Mouse (Mus musculus) megakaryocyte, adult 5-6 weeks (primary cell): ENCODE measurements around the gene Galnt4. TPM values are rescaled to one million over a fixed set of nuclear protein-coding genes. Genes with fewer than 3 reads are reported as not detected.

Experiments used
- ATAC-seq: 2 replicates; pipeline ENCODE4 v1.8.0; 2016; ENCODE audit warnings: mild to moderate bottlenecking, inconsistent platforms; ENCODE audit not compliant: poor library complexity, severe bottlenecking
- total RNA-seq, 2 experiments: library from RNA; stranded (forward) in 1 of 2; stranded (reverse) in 1 of 2; fragments of 153-499, 151-499 nt in 1 of 2; fragments of 221-1000, 200-1000 nt in 1 of 2; gene quantifications; 2 replicates each; pipeline versions ENCODE4 v1.2.3 to v1.2.4; 2015 to 2017

Galnt4 gene
- total RNA-seq (2015) (8.5 and 9.9 TPM in 2 replicates), total RNA-seq (2017) (9.2 and 12.6 TPM in 2 replicates)

DNA sequence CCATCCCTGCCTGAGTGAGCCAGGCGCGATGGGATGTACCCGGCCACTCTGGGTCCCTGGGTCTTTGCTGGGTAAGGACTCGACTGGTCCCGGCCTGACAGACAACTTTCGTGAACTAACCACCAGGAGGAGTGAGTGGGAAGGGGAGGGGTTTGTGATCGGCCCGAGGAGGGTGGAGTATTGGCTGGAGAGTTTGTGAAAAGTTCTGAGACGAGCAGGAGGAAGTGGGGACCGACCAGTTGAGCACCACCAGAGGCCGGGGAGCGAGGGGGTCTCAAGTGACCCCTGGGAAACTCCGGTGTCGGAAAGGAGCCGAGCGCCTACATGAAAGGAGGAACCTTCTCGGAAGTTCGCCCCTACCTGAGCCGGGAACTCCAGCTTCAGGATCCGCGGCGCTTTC, at the start of gene Galnt4:
Gene Galnt4 (plus strand): TSS at position 196 of the 400 bp plus-strand sequence.
- ATAC-seq = peak; percentile 84

DNA sequence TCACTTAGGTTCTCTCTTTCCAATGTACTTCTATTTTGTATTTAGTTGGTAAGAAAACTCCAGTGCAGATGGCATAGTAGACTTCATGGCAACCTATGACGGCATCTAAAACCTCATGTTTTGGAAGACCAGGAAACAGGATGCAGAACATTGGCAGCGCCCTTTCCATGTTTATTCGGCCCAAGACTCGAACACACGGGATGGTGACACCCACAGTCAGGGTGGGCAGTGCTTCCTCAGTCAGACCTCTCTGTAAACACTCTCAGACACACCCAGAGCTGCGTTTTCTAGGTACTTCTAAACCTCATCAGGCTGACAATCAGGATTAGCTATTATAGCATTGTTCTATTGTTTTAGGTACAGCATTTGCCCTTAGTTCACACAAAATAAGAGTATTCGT, 47.4 kb upstream of the Galnt4 start:
- ATAC-seq = no peak

DNA sequence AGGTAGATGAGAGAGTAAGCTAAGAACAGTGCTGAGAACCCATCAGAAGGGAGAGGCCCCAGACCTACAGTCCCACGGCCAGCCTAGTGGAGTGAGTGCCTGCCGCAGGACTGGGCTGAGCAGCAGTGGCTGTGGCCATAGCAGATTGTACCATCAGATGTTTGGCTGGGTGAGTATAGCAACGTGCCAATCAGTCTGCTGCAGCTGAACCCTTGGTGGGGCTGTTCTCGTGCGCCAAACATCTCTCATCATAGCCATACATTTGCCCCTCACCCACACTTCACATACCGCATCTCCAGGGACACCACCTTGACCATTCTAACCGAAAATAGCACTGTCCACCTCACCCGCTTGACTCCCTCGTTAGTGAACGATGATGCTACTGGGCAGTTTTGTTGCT, 46.5 kb upstream of the Galnt4 start:
- ATAC-seq = no peak

DNA sequence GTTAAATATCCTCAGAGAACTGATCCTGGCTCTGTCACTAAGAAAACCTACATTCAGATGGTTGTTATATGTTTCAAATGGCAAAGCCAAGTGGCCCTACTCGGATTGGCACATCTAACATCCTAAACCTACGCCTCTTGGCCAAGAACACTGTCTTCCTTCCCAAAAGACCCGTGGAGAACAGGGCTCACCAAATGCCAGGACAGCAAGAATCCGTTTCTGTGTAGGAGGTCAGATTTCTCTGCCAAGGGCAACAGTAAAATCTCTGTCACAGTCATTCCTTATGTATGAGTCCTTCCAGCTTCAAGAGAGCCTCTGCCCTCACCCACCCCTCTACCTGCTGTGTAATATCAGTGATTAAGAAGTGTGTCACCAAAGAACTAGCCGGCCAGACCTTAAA, 45.4 kb upstream of the Galnt4 start:
- no peak for ATAC-seq

DNA sequence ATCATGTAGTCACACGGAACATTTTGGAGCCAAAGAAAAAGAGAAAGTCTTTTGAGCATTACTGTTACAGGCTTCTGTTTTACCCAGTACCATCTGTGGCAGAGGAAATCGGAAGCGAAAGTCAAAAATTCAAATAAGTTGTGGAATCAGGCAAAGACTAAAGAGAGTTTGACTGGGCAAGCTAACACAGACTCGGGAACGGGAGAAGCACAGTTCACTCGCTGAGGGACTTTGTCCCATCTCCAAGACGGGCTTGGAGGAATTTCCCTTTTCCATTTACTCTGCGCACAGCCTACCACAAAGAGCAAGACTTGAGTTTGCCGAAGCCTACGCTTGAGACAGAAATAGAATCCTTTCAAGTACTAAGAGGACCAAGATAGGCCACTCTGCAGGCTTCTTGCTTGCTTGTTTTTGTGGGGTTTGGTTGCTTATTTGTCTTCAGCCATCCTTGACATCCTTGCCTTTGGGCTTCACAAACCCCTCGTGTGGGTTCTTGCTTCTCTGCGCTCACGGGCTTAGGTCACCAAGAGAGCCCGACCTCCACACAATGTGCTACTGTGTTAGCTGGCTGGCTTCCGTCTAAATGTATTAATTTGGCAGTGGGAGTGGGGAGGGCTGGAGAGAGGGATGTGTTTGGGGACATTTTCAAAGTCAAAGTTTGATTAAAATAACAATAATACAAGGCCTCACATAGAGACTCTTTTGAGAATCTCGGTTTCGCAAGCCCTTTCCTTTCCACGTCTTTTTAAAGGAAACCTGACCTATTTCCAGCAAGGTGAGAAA, 31.7 kb upstream of the Galnt4 start:
- ATAC-seq = no peak

DNA sequence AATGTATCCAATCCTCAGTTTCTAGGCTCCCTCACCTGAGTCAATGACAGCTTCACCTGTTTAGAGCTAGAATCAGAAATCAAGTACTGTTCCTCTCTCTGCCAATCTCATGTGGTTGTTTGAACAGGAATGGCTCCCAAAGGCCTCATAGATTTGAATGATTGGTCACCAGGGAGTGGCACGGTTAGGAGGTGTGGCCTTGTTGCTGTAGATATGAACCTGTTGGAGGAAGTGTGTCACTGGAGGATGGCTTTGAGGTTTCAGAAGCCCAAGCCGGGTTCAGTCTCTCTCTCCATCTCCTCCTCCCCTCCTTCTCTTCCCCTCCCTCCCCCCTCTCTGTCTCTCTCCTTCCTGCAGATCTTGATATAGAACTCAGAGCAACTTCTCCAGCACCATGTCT, 29.3 kb upstream of the Galnt4 start:
- no peak for ATAC-seq

DNA sequence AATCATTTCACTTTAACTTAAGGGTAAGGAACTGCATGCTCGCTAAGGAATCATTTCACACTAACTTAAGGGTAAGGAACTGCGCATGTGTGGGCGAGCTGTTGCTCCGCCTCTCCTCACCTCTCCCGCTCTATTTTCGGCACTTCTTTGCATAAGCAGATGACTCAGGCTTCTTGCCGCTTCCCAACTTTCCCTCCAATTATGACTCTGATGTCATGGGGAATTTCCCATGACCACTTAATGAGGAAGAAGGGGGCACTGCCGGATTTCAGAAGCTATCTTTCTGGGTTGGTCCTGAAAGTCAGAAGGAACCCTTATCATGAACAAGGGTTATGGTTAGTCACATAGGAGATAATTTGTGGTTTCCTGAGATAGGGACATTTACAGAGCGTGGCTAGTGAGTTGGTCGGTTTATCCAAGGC, 26.4 kb upstream of the Galnt4 start:
- ATAC-seq = no peak

DNA sequence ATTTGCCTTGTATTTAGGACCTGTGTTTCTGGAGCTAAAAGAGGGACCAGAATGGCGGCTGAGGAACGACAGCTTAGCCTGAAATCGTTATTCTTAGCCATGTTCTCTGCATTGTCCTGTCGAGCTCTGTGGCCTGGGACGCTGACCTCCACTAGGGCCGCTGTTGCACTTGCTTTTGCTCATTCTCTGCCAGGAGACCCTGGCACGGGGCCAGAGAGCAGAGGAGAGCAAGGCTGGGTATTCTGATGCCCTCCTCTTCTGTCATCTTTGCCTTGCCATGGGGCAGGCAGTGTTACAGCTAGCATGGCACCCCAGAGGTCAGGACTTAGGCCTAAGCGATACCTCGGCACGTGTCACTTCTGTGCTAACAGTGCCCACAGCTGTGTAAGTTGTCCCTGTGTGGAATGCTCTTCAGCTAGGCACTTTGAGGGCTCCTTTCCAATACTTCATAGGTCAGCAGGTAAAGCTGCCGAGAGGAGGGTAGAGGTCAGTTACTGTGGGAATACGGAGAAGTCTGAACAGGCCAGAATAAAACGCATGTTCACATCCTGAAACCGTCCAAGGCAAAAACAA, 24.4 kb upstream of the Galnt4 start:
- no peak for ATAC-seq

DNA sequence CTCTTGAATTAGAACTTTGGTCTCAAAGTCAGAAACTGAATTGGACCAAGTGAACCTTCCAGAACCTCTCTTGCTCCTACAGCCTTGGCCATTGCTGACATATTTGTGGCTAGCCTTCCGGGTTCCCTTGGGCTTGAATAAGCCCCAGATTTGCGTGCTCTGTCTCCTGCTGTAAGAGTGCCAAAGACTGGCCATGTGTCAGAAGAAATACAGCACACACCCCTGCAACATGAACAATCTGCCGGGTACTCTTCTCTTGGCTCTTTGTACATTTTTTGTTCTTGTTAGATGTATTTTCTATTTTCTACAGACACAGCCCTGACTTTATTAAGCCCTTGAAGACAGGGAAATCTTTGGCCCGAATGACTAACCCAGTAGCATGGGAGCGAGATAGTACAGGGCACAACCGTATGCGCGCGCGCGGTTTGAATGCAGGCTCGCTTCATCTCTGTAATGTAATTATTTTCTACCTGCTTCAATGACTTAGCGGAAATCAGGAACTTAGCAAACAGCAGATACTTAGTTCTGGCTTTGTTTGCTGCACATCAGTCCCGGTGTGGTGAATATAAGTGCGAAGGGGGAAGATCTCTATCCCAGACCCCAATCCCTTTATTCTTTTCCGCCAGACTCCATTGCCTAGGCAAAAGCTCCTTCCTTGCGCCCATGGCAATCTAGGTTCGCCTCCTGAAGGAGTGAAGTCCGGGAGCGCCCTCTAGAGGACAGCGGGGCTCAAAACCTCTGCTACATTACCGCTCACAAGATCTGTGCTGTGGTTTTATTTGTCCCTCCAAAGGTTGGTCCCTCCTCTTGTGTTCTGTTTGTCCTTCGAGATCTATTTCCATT, 23.3 kb upstream of the Galnt4 start:
- peak; percentile 83 for ATAC-seq

DNA sequence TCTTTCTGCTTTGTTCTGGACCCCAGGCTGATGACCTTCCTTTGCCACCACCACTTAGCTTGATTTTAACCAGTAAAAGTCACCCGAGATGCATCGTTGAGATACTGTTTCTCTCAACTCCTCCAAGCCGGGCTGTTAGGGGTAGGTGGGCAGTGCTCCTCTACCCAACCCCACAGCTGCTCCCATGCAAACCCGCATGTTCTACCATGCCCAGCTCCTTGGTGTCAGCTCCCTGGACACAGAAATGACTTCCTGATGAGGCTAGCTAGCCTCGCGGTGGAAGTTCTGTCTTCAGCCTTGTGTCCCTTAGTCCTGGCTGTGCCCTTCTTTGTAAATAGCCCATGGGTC, 22.7 kb upstream of the Galnt4 start:
- no peak for ATAC-seq

DNA sequence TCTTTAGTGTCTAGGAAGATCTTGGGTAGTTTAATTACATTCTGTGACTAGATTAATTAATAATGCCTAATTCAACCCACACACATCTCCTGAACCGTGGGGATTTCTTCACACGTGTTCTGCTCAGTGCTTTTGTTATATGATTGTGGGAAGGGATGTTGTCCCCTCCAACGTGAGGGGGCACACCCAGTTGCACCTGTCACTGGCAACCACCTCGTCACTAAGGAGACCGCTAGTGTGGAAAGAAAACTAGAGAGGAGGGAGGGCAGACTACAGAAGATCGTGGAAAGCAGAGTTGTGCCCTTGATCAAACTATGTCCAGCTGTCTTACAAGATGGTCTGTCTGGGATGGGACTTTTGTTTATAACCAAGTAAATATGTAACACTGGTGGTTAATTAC, 21.9 kb upstream of the Galnt4 start:
- no peak for ATAC-seq

DNA sequence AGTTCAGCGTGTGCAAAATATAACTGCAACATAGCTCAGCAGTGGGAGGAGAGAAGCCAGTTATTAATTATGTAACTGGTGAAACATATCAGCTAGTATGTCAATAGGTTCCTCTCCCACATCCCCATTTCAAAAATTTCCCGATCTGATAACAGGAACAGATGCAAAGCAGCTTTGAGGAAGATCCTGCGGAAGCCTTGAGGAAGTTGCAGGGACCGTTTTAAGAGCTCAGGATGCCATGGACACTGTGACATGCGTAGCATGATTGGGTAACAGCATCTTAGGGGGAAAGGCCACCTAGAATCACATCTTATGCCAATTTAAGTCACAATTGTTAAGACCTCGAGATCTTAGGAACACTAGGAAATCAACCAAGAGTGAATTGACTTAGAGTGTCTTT, 18.1 kb upstream of the Galnt4 start:
- peak; percentile 72 for ATAC-seq

DNA sequence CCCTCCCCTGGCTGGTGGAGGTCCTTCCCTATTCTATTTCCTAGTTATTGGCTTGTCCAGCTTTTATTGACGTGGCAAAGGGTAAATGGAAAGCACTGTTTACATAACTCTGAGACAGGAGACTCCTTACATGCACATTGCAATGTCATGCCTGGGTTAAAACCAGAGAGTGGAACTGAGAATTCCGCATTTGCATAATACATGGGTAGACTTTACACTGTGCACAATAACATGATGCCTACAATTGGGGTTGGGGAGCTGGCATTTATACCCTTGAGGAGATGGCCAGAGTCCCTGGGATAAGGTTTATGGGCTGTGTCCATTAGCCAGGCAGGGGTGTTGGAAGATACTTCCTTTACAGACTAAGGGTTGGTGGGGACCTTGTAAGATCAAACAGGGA, 14.6 kb upstream of the Galnt4 start:
- no peak for ATAC-seq

DNA sequence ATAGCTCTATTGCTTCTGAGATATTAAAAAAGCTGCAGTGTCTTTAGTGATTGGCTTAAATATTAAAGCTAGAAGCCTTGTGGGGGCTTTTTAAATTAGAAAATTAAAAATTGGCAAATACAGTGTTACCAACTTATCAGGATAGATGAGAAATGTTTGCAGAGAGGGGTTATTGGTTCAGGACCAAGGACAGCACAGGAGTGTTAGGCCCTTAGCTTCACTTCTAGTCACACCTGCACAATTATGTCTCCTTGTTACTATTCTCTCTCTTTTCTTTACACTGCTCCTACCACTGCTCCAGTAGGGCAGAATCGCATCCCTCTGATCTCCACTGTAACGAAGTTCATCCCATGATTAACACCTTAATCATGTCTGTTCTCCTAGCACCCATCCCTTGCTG, 12.8 kb upstream of the Galnt4 start:
- no peak for ATAC-seq

DNA sequence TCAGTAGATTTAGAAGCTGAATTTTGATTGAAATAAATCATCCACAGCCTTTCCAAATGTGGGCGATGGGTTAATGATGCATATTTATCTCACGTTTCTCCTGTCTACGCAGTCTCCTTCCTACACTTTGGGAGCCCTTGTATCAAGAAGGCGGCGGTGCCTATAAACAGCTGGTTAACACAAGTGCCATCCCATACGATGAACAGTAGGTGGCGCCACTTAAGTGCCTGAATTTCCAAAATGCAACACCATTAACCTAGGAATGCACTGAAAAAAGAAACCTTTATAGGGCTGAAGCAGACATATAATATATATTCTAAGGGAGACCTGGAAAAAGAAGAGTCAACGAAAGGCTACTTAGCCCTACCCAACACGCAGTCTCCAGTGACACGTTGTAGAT, 10.6 kb upstream of the Galnt4 start:
- peak; percentile 94 for ATAC-seq

DNA sequence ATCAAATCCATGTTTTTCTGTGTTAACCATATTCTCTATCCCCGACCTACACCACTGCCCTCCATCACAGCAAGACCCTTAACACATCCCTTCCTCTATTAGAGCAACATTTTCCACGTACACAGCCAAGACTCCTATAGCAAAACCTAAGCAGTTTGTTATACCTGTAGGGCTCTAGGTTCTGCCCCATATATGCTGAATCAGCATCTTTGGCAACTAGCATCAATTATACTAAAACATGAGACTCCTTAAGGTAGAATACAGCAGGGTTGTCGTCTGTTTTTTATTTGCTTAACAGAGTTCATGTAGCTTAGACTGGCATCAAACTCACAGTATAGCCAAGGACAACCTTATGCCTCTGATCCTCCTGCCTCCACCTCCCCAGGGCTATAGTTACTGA, 2.4 kb upstream of the Galnt4 start:
- no peak for ATAC-seq

DNA sequence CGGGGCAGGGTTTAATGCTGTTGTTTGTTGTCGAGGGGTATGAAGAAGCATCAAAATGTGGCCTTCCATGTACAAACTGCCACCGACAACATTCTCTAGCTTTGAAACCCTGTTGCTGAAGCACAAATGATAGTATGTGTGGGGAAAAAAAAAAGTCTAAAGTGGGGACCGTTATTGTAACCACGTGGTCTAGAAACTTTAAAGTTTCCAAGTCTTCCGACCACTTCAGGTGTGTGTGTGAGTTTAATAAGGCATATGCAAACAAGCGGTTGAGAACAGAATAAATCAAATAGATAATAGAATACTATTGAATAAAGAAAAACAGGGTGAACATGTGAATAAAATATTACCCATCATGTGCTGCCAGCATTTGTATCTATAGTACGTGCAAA, 1.7 kb upstream of the Galnt4 start:
- ATAC-seq = no peak

DNA sequence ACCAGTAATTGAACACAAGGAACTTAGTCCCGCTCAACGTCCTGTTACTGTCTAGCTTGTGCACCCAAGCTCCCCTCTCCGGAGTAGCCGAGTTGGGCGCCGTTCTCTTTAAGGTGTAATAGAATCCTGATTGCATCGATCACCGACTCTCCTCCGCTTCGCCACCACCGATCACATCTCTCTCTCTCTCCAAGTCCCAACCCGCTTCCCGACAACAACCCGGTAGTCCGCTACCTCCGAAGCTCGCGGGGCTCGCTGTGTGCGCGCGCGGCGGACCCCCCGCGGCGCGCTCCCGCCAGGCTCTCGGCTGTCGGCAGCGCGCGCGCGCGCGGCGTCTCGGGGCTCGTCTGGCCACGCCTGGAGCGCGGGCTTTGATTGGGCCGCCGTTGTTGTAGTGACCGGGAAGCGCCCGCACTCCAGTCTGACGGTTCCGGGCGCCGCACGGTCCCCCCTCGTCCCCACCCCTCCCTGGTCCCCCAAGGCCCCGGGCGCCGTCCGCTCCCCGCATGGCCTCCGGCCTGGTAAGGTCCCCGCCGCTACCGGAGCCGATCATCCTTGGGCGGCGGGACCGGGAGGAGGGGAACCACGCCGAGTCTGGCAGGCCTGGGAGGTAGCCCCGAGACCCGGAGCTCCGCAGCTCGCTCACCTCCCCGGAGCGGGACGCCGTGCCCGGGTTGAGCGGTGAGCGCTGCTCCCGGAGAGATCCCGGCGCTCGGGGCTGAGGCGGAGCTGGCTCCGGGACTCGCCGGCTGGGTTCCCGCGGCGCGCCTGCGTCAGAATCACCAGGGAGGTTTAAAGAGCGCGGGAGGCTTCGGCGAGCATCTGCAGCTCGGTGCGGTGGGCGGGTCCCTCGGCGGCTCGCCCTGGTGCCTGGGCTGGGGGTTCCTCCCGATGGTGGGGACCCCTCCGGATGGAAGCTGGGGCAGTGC, 992 bp upstream of the Galnt4 start, which contains the start of gene Poc1b:
Gene Poc1b (plus strand): TSS at position 334 of the 929 bp plus-strand sequence.
- ATAC-seq = peak; percentile 65

DNA sequence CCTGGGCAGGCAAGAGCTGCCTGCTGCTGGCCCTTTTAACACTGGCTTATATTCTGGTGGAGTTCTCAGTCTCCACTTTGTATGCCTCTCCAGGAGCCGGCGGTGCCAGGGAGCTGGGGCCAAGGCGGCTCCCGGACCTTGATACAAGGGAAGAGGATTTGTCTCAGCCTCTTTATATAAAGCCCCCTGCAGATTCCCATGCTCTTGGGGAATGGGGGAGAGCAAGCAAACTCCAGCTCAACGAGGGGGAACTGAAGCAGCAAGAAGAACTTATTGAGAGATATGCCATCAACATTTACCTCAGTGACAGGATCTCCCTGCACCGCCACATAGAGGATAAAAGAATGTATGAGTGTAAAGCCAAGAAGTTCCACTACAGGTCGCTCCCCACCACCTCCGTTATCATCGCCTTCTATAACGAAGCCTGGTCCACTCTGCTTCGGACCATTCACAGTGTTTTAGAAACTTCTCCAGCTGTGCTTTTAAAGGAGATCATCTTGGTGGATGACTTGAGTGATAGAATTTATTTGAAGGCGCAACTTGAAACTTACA, 548 bp downstream of the Galnt4 start:
- ATAC-seq = no peak

DNA sequence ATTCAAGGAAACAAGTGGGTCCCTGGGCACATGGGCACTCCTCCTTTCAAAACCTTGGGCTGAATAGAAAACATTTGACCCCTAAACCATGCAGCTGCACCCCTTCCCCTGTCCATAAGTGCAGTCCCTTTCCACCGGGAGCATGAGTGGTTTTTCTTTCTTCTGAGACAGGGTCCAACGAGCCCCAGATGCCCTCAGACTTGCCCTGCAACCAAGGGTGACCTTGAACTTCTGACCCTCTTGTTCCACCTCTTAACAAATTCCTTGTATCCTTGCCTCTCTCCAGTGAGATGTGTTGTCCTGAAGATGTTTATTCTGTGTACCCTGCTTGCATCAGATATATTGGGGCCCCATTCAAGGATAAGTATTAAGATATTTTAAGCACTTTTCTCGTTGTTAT, 5.6 kb downstream of the Galnt4 start:
- no peak for ATAC-seq
